Mouse (Mus musculus) erythroblast, adult 5-6 weeks (primary cell): ENCODE measurements around the gene Zdhhc13. TPM values are rescaled to one million over a fixed set of nuclear protein-coding genes. Genes with fewer than 3 reads are reported as not detected.

Experiments
- ATAC-seq: replicated peaks from 2 replicates; pipeline ENCODE4 v1.8.0; 2016; ENCODE audit warnings: moderate number of reproducible peaks, mild to moderate bottlenecking, moderate TSS enrichment, inconsistent platforms; ENCODE audit not compliant: poor library complexity, low FRiP score, severe bottlenecking
- total RNA-seq, 2 experiments: library from RNA; stranded (forward) in 1 of 2; stranded (reverse) in 1 of 2; fragments of 150-400 nt in 1 of 2; fragments of 200-764, 138-1000 nt in 1 of 2; gene quantifications; 2 replicates each; pipeline versions ENCODE4 v1.2.3 to v1.2.4; 2015 to 2017; ENCODE audit warnings: low replicate concordance in 2 of 2

Gene Zdhhc13
- total RNA-seq, 2 experiments from 2014 or later, result 10.0 to 21.1 TPM

- no peak for ATAC-seq
Measured at GRCm38 (mm10) chr7:48782432-48782831, 6.4 kb upstream of the Zdhhc13 start.

- no peak for ATAC-seq
Measured at GRCm38 (mm10) chr7:48784773-48785523, 3.9 kb upstream of the Zdhhc13 start.

GRCm38 (mm10) chr7:48788348-48788747 lies 455 bp upstream of the Zdhhc13 start:
- no peak for ATAC-seq

- no peak for ATAC-seq
Measured at GRCm38 (mm10) chr7:48790117-48790516, 1.3 kb downstream of the Zdhhc13 start.

GRCm38 (mm10) chr7:48791412-48791811 lies 2.6 kb downstream of the Zdhhc13 start:
- no peak for ATAC-seq

GRCm38 (mm10) chr7:48795130-48795529 lies 6.3 kb downstream of the Zdhhc13 start:
- ATAC-seq, result no peak

- ATAC-seq, result no peak
Measured at GRCm38 (mm10) chr7:48803381-48803780, 14.6 kb downstream of the Zdhhc13 start.

- ATAC-seq, result no peak
Measured at GRCm38 (mm10) chr7:48806587-48806986, 17.8 kb downstream of the Zdhhc13 start.

- no peak for ATAC-seq
Measured at GRCm38 (mm10) chr7:48810652-48811051, 21.8 kb downstream of the Zdhhc13 start.

GRCm38 (mm10) chr7:48812358-48812757 lies 23.6 kb downstream of the Zdhhc13 start:
- ATAC-seq, result no peak

- no peak for ATAC-seq
Measured at GRCm38 (mm10) chr7:48813594-48813993, 24.8 kb downstream of the Zdhhc13 start.

- no peak for ATAC-seq
Measured at GRCm38 (mm10) chr7:48821654-48822053, 32.9 kb downstream of the Zdhhc13 start.

- no peak for ATAC-seq
Measured at GRCm38 (mm10) chr7:48823621-48824020, 34.8 kb downstream of the Zdhhc13 start.

- no peak for ATAC-seq
Measured at GRCm38 (mm10) chr7:48824671-48825070, 35.9 kb downstream of the Zdhhc13 start.

- no peak for ATAC-seq
Measured at GRCm38 (mm10) chr7:48825170-48825569, 36.4 kb downstream of the Zdhhc13 start.

GRCm38 (mm10) chr7:48829177-48829910 lies 40.5 kb downstream of the Zdhhc13 start:
- no peak for ATAC-seq

- no peak for ATAC-seq
Measured at GRCm38 (mm10) chr7:48830395-48830794, 41.6 kb downstream of the Zdhhc13 start.

GRCm38 (mm10) chr7:48832735-48833134 lies 43.9 kb downstream of the Zdhhc13 start:
- ATAC-seq, result no peak

GRCm38 (mm10) chr7:48834371-48834970 lies 45.7 kb downstream of the Zdhhc13 start:
- no peak for ATAC-seq

- ATAC-seq, result no peak
Measured at GRCm38 (mm10) chr7:48834989-48835626, 46.3 kb downstream of the Zdhhc13 start.
